Mouse (Mus musculus): ENCODE measurements at regions not wholly inside any gene's neighbourhood (a gene's known extent, or its start where the extent isn't known, plus 50 kb on each side); places are given as distances from the start of the nearest gene placed in this dataset.

- 66% methylated on average over 11 of the region's 11 CpGs for WGBS
- no peak overlapping the region for H3K9ac ChIP-seq (ENCODE audit: low read depth, low read length)
- H3K4me2 ChIP-seq (replicated peaks; ENCODE audit: low read depth): no peak overlapping the region
- no peak for TF ChIP-seq CTCF (IDR thresholded peaks at IDR 0.05; ENCODE audit: low read depth)
- H3K4me1 ChIP-seq (replicated peaks; ENCODE audit: control insufficient read depth, insufficient read depth, low read length): no peaks in the 10 kb centered on the region
- no peaks in the 10 kb centered on the region for H3K36me3 ChIP-seq (ENCODE audit: control insufficient read depth, insufficient read depth)
- ATAC-seq: no peak
- H3K4me3 ChIP-seq (ENCODE audit: low read depth, low read length): no peak overlapping the region
- H3K27ac ChIP-seq (ENCODE audit: low read depth, low read length): no peak overlapping the region
- no peaks in the 10 kb centered on the region for H3K9me3 ChIP-seq (ENCODE audit: control insufficient read depth)
- H3K27me3 ChIP-seq (replicated peaks; ENCODE audit: control insufficient read depth, insufficient read depth, low read length): no peaks in the 10 kb centered on the region
Measured at GRCm38 (mm10) chr10:117461791-117462516, 82.1 kb upstream of the Cpsf6 start.

DNA sequence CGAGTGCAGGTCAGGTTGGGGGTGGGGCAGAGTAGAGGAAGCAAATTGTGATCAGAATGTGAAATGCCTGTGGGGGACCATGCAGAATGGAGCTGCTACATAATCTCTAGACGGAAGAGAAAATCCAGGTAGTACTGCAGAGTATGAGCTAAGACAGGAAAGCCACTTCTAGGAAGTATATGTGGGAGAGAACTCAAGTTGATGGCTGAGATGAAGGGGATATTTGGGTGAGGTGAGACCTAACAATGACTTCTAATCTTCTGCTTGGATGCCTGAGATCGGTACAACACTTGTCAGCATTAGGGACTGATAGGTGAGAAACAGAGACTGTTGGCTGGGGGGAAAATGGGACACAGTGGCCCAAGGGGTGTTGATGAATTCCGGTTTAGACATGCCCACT lies 81.4 kb upstream of the Cpsf6 start:
- H3K27me3 ChIP-seq (replicated peaks; ENCODE audit: control insufficient read depth, insufficient read depth, low read length): no peaks in the 10 kb centered on the region
- H3K36me3 ChIP-seq (ENCODE audit: control insufficient read depth, insufficient read depth): no peaks in the 10 kb centered on the region
- no peaks in the 10 kb centered on the region for H3K9me3 ChIP-seq (ENCODE audit: control insufficient read depth)
- TF ChIP-seq CTCF (IDR thresholded peaks at IDR 0.05; ENCODE audit: low read depth): no peak
- H3K4me3 ChIP-seq (ENCODE audit: low read depth, low read length): no peak overlapping the region
- no peak for ATAC-seq
- no peak overlapping the region for H3K9ac ChIP-seq (ENCODE audit: low read depth, low read length)
- 0 out of 2 replicates have a peak, but pooled peaks cover under 1% of the 10 kb centered on the region for H3K4me1 ChIP-seq (replicated peaks; ENCODE audit: control insufficient read depth, insufficient read depth, low read length)
- WGBS: 90% methylated on average over 4 of the region's 4 CpGs
- no peak overlapping the region for H3K27ac ChIP-seq (ENCODE audit: low read depth, low read length)
- no peak overlapping the region for H3K4me2 ChIP-seq (replicated peaks; ENCODE audit: low read depth)

GRCm38 (mm10) chr10:117460366-117460730 lies 80.5 kb upstream of the Cpsf6 start:
- no peak for ATAC-seq
- 92% methylated on average over 6 of the region's 6 CpGs for WGBS
- Histone ChIP-seq H3K27me3 (replicated peaks; ENCODE audit: control insufficient read depth, insufficient read depth, low read length) (no peaks in the 10 kb centered on the region), H3K9ac (ENCODE audit: low read depth, low read length) (no peak overlapping the region), H3K4me2 (replicated peaks; ENCODE audit: low read depth) (no peak overlapping the region), H3K36me3 (ENCODE audit: control insufficient read depth, insufficient read depth) (no peaks in the 10 kb centered on the region), H3K4me1 (replicated peaks; ENCODE audit: control insufficient read depth, insufficient read depth, low read length) (0 out of 2 replicates have a peak, but pooled peaks cover 3% of the 10 kb centered on the region), H3K9me3 (ENCODE audit: control insufficient read depth) (no peaks in the 10 kb centered on the region), H3K4me3 (ENCODE audit: low read depth, low read length) (no peak overlapping the region), H3K27ac (ENCODE audit: low read depth, low read length) (no peak overlapping the region)
- TF ChIP-seq CTCF (IDR thresholded peaks at IDR 0.05; ENCODE audit: low read depth): no peak

DNA sequence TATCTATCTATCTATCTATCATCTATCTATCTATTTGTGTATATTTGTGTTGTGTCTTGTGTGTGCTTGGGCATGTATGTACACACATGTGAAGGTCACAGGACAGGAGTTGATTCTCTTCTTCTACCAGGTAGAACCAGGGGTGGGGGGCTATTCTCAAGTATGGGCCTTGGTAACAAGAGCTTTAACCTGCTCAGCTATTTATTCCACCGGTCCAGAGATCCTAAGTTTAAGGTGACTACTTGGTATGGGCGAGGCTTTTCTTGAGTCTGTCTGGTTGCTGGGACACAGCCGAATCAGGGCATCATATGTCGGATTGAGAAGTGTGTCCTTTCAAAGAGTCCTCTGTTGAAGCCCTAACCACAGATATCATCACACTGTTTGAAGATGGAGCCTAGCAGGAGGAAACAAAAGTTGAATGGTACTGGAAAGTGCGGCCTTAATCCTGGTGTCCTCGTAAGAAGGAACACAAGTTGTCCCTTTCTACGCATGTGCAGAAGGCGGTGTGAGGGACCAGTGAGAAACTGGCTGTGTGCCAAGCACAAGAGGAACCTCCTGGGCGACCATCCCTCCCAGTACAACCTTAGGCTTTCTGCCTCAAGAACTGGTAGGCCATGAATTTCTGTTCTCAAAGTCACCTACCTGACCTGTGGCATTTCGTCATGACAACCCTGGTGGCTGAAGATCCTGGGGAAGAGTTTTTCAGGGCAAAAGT lies 80.0 kb upstream of the Cpsf6 start:
- H3K27me3 ChIP-seq (replicated peaks; ENCODE audit: control insufficient read depth, insufficient read depth, low read length): no peaks in the 10 kb centered on the region
- 85% methylated on average over 10 of the region's 10 CpGs for WGBS
- ATAC-seq: no peak

DNA sequence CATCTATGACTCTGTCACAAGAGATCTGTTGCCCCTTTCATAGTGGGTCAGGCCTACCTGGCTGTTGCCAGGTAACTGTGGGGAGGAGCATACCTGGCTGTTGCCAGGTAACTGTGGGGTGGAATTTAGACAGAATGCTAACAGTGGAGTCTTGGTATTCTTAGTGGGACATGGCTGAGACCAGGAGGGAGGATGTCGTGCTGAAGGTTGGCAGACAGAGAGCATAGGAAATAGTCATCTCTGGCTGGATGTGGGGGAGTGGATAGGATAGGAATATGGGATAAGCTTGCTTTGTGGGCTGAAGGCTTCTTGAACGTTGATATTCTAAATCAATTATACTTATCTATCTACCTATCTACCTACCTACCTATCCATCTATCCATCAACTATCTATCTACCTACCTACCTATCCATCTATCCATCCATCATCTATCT lies 79.2 kb upstream of the Cpsf6 start:
- H3K4me1 ChIP-seq (replicated peaks; ENCODE audit: control insufficient read depth, insufficient read depth, low read length): peaks cover 3% of the 10 kb centered on the region; the same call in 1 of the 2 replicates
- no peaks in the 10 kb centered on the region for H3K36me3 ChIP-seq (ENCODE audit: control insufficient read depth, insufficient read depth)
- H3K27ac ChIP-seq (ENCODE audit: low read depth, low read length): no peak overlapping the region
- no peak overlapping the region for H3K4me2 ChIP-seq (replicated peaks; ENCODE audit: low read depth)
- H3K27me3 ChIP-seq (replicated peaks; ENCODE audit: control insufficient read depth, insufficient read depth, low read length): no peaks in the 10 kb centered on the region
- no peak for TF ChIP-seq CTCF (IDR thresholded peaks at IDR 0.05; ENCODE audit: low read depth)
- H3K9me3 ChIP-seq (ENCODE audit: control insufficient read depth): no peaks in the 10 kb centered on the region
- WGBS: 81% methylated on average over 2 of the region's 2 CpGs
- no peak overlapping the region for H3K4me3 ChIP-seq (ENCODE audit: low read depth, low read length)
- no peak overlapping the region for H3K9ac ChIP-seq (ENCODE audit: low read depth, low read length)
- ATAC-seq: no peak

More for the DNA sequence above, 80.0 kb upstream of the Cpsf6 start:
- H3K4me2 ChIP-seq (replicated peaks; ENCODE audit: low read depth): no peak overlapping the region
- no peak overlapping the region for H3K9ac ChIP-seq (ENCODE audit: low read depth, low read length)
- peaks cover 3% of the 10 kb centered on the region; the same call in 1 of the 2 replicates for H3K4me1 ChIP-seq (replicated peaks; ENCODE audit: control insufficient read depth, insufficient read depth, low read length)
- no peak overlapping the region for H3K4me3 ChIP-seq (ENCODE audit: low read depth, low read length)
- H3K36me3 ChIP-seq (ENCODE audit: control insufficient read depth, insufficient read depth): no peaks in the 10 kb centered on the region
- TF ChIP-seq CTCF (IDR thresholded peaks at IDR 0.05; ENCODE audit: low read depth): no peak
- H3K27ac ChIP-seq (ENCODE audit: low read depth, low read length): no peak overlapping the region
- H3K9me3 ChIP-seq (ENCODE audit: control insufficient read depth): no peaks in the 10 kb centered on the region

DNA sequence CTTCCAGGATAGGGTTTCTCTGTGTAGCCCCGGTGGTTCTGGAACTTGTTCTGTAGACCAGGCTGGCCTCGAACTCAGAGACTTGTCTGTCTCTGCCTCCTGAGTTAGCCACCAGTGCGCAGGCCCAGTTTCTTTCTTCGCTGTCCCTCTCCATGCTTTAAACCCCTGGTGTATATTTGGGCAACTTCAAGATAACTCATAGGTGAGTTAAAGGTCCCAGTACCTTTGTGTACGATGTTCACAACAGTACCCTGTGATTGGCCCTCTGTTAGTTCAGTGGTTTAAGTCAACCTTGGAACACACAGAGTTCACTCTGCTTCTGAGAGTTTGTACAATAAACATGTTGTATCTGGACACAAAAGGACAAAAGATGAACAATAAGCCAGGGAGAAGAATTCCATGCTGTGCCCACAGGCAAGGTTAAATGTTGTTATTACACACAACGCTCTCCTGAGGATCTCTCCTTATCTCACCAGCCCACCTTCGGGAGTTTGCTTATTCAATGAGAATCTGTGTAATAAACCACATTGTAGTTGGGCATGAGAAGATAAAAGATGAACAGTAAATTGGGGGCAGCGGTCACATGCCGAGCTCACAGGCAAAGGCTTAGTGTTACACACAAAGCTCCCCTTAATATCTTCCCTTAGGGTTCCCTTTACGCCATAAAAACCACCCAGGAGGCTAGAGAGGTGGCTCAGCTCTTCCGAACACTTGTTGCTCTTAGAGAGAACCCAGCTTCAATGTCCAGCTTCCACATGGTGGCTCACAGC lies 78.6 kb upstream of the Cpsf6 start:
- H3K9me3 ChIP-seq (ENCODE audit: control insufficient read depth): no peaks in the 10 kb centered on the region
- WGBS: 72% methylated on average over 11 of the region's 11 CpGs
- H3K9ac ChIP-seq (ENCODE audit: low read depth, low read length): no peak overlapping the region
- H3K27ac ChIP-seq (ENCODE audit: low read depth, low read length): no peak overlapping the region
- no peak for ATAC-seq
- TF ChIP-seq CTCF (IDR thresholded peaks at IDR 0.05; ENCODE audit: low read depth): no peak
- no peak overlapping the region for H3K4me2 ChIP-seq (replicated peaks; ENCODE audit: low read depth)
- no peak overlapping the region for H3K4me3 ChIP-seq (ENCODE audit: low read depth, low read length)
- no peaks in the 10 kb centered on the region for H3K27me3 ChIP-seq (replicated peaks; ENCODE audit: control insufficient read depth, insufficient read depth, low read length)
- H3K36me3 ChIP-seq (ENCODE audit: control insufficient read depth, insufficient read depth): no peaks in the 10 kb centered on the region
- H3K4me1 ChIP-seq (replicated peaks; ENCODE audit: control insufficient read depth, insufficient read depth, low read length): peaks cover 3% of the 10 kb centered on the region; the same call in 1 of the 2 replicates

Data from intestine, postnatal 0 days (tissue).